Mouse (Mus musculus) gonadal fat pad, adult 2 months (tissue): ENCODE results near the gene Ntn1. TPM values are rescaled to one million over a fixed set of nuclear protein-coding genes. Genes with fewer than 3 reads are reported as not detected.

Source experiments
- DNase-seq: peaks from one replicate; pipeline ENCODE4 v3.0.0-alpha.2; 2012; ENCODE audit warnings: low read depth
- polyA plus RNA-seq: library from polyadenylated mRNA; depleted of rRNA; stranded (reverse); fragments of >200 nt; gene quantifications from 2 replicates; pipeline ENCODE4 v1.2.3, GENCODE M21; 2012

Gene Ntn1
- polyA plus RNA-seq, 1 experiment, result 23.0 TPM

- DNase-seq, result no peak
These were observed 6.8 kb upstream of the Ntn1 start for GRCm38 (mm10) chr11:68407266-68407926.

- no peak for DNase-seq
These were observed 5.0 kb upstream of the Ntn1 start for GRCm38 (mm10) chr11:68405576-68405975.

GRCm38 (mm10) chr11:68404185-68404584, 3.6 kb upstream of the Ntn1 start:
- no peak for DNase-seq

GRCm38 (mm10) chr11:68401428-68401827, 805 bp upstream of the Ntn1 start:
- DNase-seq, result no peak

GRCm38 (mm10) chr11:68400021-68400671, 477 bp downstream of the Ntn1 start:
- no peak for DNase-seq

- no peak for DNase-seq
These were observed 1.0 kb downstream of the Ntn1 start for GRCm38 (mm10) chr11:68399548-68400020.

- no peak for DNase-seq
These were observed 1.6 kb downstream of the Ntn1 start for GRCm38 (mm10) chr11:68398891-68399547.

GRCm38 (mm10) chr11:68395546-68395945, 5.1 kb downstream of the Ntn1 start:
- no peak for DNase-seq

- DNase-seq, result no peak
These were observed 5.9 kb downstream of the Ntn1 start for GRCm38 (mm10) chr11:68394749-68395148.

- DNase-seq, result no peak
These were observed 6.6 kb downstream of the Ntn1 start for GRCm38 (mm10) chr11:68393897-68394490.

GRCm38 (mm10) chr11:68390381-68391287, 10.0 kb downstream of the Ntn1 start:
- no peak for DNase-seq

GRCm38 (mm10) chr11:68389621-68390020, 11.0 kb downstream of the Ntn1 start:
- no peak for DNase-seq

- no peak for DNase-seq
These were observed 12.0 kb downstream of the Ntn1 start for GRCm38 (mm10) chr11:68388655-68389015.

- no peak for DNase-seq
These were observed 12.5 kb downstream of the Ntn1 start for GRCm38 (mm10) chr11:68387971-68388654.

GRCm38 (mm10) chr11:68387441-68387760, 13.2 kb downstream of the Ntn1 start:
- DNase-seq, result no peak

- no peak for DNase-seq
These were observed 13.8 kb downstream of the Ntn1 start for GRCm38 (mm10) chr11:68386589-68387440.

GRCm38 (mm10) chr11:68385921-68386588, 14.6 kb downstream of the Ntn1 start:
- no peak for DNase-seq

- DNase-seq, result no peak
These were observed 15.4 kb downstream of the Ntn1 start for GRCm38 (mm10) chr11:68385021-68385821.

GRCm38 (mm10) chr11:68384592-68385020, 16.0 kb downstream of the Ntn1 start:
- DNase-seq, result no peak
